Mouse (Mus musculus) frontal cortex, postnatal 36 days (tissue): ENCODE results near the gene Rsc1a1.

Experiments
- DNase-seq, 2 experiments: peaks; one replicate each; pipeline ENCODE4 v3.0.0; 2022; ENCODE audit warnings: low spot score in 2 of 2

Rsc1a1 gene

DNA sequence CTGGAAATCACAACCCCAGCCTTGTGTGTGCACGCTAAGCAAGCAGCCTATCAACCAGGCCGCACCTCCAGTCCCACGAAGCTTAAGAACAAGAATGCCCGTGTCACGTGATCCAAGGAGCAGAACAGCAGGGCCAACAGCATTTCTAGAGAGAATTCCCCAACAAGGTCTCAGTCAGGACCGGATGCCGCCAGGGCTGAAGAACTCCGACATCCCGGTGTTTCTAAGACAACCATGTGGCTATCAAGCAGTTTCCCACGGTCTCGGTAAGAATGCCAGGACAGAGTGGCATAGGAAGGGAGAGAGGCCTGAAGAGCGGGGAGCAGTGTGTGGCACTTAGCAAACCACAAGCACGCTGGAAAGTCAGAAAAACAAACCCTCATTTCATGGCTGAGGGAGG lies 31.6 kb downstream of the Rsc1a1 start:
- no peak for DNase-seq

DNA sequence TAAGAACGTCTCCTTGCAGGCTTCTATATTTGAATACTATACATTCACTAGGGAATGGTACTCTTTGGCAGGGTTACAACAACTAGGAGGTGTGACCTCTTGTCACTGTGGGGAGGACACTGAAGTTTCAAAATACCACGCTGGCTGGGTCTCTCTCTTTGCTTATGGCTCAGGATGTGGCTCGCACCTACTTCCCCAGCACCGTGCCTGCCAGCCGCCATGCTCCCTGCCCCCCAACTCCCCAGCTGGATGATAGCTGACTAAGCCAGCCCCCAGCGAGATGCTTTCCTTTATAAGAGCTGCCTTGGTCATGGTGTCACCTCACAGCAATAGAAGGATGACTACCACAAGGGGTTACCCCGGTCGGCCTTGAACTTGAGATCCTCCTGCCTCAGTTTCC lies 32.4 kb downstream of the Rsc1a1 start:
- no peak for DNase-seq

DNA sequence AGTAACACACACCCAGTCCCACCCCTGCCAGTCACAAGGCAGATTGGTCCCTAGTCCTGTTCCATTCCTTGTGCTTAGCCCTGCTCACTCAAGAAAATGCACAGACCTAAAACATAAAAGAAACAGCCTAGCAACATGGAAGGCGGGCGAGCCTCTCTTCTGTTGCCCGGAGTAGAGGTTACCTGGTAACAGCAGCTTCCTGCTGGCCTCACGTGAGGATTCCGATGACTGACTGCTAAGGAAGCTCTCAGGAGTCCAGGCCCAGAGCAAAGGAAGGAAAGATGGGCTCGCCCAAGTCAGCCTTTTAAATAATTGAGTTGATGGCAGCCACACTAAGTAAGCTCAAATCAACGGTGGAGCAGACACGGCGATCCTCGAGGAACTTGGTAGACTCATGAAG lies 33.5 kb downstream of the Rsc1a1 start:
- DNase-seq, result no peak

DNA sequence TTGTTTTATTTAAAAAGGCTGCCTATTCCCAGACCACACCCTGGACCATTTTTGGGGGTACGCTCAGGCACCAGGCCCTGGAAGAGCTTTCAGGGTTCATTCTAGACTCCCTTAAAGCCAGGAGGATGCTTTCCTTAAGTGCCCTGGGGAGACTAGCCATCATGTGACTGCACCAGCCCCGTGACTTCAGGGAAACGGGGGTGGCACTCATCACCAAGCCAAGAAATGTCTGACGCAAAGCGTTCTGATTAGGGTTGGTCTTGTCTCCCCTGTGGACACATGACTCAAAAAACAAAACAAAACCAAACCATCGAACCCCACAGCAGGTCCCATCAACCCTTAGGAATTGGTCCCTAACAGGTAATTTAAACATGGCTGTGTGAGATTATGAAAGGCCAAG lies 34.1 kb downstream of the Rsc1a1 start:
- no peak for DNase-seq

DNA sequence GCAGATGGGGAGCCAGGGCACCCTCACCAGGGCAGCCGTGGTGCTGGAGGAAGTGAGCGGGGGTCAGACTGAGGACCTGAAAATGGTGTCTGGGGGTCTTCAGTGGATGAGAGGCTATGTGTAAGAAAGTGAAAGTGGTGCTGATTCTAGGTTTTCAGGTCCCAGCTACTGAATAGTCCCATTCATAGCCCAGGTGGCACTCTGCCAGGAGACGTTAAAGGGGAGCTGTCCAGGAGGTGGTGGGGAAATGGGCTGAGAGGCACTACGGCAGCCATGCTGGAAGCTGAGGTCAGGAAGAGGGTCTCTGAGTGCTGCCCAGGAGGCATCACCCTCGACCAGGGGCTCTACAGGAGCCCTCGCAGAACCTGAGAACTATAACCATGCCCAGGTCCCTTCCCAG lies 36.2 kb downstream of the Rsc1a1 start:
- no peak for DNase-seq

DNA sequence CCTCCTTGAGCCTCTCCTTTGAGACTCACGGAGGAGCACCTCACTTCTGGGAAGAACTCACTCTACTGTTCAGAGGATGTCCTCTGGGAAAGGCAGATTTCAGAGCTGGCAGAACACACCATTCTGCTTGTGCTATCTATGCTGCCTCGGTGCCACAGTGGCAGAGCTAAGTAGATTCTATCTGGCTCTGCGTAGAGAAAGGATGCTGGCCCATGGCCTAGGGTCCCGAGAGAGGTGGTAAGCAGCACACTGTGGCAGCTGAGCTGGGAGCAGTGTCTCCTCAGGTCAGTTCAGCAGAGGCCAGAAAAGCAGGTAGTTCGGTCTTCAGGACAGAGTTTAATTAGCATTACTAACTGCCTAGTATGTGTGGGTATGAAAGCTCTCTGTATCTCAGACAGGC lies 37.1 kb downstream of the Rsc1a1 start:
- DNase-seq, result no peak

DNA sequence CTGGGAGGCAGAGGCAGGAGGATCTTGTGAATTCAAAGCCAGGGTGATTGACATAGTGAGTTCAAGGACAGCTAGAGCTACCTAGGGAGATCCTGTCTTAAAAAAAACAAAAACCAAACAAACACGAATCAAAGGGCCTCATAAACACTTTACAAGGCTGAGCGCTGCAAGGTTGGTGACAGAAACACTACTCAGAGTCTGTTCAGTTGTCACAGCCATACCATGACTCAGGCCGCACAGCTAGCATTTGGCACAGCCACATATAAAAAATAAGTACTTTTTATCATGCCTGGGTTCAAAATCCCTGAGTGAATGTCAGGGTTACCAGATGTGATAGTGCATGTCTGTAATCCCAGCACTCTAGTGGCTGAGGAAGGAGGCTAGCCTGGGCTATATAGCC lies 38.2 kb downstream of the Rsc1a1 start:
- no peak for DNase-seq

DNA sequence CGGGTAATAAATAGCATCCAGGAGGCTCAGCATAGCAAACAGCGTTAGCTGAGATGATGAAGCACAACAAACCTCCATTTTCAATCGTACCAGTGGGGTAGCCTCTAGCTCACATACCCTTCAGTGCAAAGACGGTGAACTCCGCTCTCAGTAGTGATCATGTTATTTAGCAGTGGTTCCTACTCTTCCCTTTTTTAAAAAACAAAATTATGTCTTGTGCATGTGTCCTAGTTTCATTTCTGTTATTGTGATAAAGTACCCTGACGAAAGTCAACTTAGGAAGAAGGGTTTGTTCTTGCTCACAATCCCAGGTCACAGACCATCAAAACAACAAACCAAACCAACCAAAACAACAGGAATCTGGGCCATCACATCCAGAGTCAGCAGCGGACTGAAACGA lies 39.4 kb downstream of the Rsc1a1 start:
- no peak for DNase-seq

DNA sequence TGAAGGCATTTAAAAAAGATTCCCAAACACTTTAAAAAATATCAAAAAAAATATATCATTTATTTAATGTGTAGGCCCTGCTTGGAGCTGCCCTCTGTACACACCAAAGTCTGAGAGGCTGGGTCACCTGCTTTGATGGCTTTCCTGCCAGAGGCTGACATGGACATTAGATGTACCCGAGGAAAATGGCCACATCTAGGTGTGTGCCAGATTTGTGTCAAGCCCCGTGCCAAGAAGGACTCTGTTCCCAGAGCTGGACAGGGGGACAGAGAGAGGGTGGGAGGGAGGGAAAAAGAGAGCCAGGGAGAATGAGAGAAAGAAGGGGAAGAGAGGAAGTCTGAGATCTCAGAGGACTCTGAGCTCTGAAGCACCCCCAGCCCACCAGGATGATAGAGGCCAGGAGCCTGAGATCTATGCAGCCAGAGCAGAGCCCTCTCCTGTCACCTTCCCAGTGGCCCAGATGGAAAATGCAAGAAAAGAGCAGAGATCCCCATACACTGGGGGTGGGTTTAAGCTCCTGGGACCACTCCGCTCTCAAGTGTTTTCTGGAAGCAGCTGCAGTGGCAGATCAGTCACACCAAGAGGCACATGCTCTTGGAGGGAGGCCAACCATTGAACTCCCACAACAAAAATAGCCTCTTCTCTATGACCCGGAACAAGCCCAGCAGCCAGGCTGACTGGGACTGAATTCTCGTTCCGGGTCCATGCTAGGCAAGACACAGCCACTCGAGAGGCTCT lies 42.1 kb downstream of the Rsc1a1 start:
- peak; percentile 36 to 51 for DNase-seq

DNA sequence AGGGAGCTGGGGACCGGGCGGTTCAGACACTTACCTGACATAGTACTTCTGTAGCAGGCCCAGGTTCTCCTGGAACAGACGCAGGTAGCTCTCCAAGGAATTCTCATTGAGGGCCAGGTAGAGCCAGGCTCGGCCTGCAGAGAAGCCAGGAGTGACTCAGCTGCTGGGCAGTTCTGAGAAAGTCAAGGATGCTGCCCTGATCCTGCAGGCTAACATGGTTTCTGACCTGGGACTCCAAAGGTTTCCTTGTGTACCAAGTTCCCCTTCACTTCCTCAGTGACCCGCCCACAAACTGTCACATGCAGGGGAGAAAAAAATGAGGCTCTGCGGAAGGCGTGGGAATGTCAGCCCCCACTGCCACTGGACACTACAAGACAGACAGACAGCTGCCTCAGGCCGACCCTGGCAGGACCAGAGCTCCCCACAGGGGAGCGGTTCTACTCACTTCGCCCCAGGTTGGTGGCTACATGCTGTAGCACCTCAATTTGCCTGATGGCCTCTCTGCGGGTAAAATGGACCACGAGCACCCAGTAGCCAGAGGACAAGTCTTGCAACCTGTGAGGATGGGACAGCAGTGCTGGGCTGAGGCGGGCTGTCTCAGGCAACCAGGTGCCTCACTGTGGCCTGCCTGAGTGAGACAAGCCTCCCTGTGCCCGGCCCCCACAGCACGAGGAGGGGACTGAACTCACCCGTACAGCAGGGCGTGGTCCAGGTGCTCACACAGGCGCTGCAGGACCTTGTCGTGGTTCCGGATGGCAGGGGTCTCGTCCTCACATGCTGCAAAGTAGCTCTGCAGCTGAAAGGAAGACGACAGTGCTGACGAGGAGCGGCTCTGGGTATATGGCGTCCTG lies 43.2 kb downstream of the Rsc1a1 start:
- no peak for DNase-seq

DNA sequence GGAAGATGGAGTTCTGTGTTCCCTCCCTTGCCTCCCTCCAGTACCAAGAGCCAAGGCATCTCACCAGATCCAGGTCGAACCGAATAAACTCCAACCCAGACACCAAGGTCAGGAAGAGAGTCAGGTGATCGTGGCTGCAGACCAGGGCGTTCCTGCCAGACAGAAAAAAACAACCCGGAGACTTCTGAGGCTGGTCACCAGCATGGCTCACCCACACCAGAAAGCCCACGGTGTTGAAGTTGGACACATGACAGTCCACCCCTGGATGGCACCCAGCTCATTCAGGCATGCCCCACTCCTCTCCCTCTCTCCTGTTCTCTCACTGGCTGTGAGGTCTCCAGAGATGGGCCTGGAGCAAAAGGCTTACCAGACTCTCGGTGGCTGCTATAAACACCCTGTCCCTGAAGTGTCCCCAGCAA lies 44.0 kb downstream of the Rsc1a1 start:
- no peak for DNase-seq

DNA sequence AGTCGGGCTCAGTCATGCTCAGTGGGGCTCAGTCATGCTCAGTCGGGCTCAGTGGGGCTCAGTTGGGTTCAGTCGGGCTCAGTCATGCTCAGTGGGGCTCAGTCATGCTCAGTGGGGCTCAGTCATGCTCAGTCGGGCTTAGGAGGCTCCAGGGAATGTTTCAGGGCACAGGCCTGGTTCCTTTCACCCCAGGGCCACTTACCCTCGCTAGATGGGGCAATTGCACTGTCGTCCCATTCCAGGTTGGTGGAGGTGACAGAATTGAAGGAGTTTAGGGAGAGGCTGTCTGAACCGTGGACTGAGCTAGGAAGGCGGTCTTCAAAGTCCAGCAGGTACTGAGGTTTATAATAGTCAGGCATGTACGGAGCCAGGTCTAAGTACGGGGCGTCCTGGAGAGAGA lies 45.9 kb downstream of the Rsc1a1 start:
- no peak for DNase-seq

DNA sequence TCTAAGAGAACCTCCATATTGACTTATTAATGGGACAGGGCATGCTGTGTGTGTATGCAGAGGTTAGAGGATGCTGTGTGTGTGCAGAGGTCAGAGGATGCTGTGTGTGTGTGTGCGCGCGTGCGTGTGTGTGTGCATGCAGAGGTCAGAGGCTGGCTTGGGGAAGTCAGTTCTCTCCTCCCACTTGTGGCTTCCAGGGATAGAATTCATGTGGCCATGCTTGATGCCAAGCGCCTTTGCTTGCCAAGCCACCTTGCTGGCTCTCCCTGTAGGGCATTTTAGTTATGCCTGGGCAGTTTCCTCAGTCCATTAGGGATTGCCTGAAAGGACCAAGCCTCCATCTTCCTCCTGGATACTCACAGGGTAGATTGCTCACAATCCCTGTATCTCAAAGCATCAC lies 48.7 kb downstream of the Rsc1a1 start:
- no peak for DNase-seq

DNA sequence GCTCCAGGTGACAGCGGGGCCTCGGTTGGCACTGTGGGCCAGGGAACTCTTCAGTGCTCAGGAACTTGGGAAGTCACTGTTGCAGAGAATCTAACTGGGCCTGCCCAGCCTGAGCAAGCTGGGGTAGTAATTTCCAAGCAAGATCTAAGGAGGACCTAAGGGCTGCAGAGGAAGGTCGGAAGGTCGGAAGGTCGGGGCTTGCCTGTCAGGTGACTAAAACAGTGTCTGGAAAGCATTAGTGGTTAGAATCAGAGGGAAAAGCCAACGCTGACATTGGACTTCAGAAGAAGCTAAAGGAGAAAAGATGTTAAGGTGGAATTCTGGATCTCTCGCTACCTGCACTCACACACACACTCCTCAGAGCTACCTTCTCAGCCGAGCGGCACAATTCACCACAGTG lies 49.4 kb downstream of the Rsc1a1 start:
- no peak for DNase-seq
